Mouse (Mus musculus) CD8-positive naive resting alpha-beta T cell, adult 2 months (primary cell): Measurements from ENCODE around the gene Obsl1.
A peak's percentile ranks its signal among the peaks of the same experiment; 100 is the strongest.

ENCODE experiments used
- DNase-seq, 2 experiments: peaks; one replicate each; pipeline ENCODE4 v3.0.0; 2022; ENCODE audit warnings: low read depth in 2 of 2, low spot score in 2 of 2

Obsl1 gene

DNA sequence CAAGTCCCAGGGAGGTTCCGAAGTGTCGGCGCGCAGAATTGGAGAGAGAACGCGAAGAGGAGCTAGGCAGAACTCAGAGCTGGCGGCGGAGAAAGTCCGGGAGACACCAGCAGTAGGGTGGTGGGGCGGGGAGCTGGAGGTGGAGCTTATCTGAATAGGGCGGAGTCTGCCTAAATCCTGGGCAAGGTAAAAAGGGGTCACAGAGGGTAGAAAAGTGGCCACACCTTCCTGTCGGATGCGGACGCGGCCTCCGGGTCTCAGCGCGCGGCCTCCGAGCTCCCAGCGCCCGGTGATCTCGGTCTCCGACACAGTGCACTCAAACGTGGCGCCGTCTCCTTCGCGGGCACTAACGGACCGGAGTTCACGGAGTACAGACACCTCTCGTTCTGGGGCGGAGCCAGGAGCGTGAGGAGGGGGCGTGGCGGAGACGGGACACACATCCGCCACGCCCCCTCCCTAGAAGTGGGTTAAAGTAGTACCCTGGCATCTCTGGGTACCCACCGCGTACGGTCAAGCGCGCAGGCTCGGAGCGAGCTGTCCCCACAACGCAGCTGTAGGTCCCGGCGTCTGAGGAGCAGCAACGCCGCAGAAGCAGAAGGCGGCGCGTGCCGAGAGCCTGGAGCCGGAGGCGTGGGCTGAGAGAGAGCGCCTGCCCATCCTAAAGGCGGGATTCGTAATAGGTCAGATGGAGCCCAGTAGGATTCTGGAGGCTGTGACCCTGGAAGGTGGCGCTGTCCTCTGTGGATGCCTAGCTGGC is 18.7 kb downstream of the Obsl1 start:
- peak; percentile 40 to 51 for DNase-seq

DNA sequence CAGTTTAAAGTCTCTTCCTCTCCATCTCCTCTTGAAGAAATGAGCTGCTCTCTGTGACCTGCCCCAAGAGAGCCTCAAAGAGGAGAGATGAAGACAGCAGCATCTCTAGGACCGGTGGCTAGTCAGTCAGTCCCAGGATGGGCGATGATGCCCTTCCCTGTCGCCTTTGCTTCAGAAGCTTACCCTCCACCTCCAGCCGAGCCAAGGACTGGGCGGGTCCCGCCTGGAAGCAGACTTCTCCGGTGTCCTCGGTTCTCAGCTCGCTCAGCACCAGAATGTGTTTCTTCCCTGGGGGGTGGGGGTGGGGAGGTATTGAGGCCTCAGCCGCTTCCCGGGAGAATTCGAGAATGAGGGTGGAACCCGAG is 19.2 kb downstream of the Obsl1 start:
- DNase-seq: no peak

DNA sequence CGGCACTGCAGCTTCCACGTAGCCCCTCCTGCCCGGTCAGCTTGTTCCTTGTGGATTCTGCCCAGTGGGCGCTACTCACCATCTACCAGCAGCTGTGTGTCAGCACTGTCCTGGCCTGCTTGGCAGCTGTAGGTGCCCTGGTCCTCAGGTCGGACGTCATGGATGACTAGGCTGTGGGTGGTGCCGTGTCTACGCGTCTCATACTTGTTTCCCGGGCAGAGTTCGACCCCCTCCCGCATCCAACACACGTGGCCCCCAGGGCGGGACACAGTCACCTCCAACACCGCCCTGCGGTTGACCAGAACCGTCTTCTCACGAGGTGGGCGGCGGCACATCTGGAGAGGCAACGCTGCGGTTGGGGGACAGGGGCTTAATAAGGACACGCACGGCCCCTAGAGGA is 19.7 kb downstream of the Obsl1 start:
- DNase-seq: peak in 1 of 2 experiments; percentile 1

DNA sequence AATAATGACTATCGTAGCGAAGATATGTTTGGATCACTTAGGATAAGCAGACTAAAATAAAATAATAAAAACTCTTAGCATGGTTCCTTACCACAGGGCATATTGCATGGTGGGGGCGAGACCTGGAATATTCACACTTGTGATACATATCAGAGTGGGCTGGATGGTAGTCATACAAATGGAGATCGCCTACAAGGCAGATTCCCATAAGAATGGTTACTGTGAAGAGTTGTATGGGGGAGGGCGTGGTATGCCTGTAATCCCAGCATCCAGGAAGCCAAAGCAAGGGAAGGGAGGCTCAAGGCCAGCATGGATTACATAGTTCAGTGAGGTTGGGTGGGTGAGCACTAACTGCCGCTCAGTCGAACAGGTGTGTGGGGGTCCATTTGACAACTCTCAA is 25.5 kb downstream of the Obsl1 start:
- DNase-seq: no peak

DNA sequence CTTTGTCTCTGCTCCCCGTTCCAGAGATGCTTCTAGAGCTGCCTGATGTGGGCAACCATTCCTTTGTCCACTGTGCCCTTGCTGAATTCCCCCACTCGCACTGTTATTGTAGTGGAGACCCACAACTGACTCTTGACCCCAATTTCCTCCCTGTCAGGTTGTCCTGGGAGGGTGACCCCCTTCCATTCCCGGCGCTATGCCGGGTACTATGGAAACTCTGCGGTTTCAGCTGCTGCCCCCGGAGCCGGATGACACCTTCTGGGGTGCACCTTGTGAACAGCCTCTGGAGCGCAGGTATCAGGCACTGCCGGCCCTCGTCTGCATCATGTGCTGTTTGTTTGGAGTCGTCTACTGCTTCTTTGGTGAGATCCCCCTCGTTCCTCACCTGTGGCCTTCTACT is 26.2 kb downstream of the Obsl1 start:
- no peak for DNase-seq

DNA sequence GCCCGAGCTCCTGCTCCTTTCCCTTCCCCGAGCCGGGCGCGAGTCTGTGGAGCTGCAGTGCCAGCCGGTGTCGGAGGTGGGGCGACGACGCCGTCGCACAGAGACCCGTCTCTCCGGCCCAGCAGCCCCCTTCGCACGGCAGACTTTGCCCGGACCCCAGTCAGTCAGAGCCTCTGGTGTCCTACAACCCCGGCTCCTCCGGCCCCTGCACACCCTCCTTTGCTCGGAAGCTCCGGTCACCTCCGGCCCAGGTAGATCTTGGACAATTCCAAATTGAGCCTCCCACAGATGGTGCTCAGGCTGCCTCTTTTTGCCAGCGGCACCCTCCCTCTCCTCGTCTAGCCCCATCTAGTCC is 26.6 kb downstream of the Obsl1 start:
- DNase-seq: no peak

DNA sequence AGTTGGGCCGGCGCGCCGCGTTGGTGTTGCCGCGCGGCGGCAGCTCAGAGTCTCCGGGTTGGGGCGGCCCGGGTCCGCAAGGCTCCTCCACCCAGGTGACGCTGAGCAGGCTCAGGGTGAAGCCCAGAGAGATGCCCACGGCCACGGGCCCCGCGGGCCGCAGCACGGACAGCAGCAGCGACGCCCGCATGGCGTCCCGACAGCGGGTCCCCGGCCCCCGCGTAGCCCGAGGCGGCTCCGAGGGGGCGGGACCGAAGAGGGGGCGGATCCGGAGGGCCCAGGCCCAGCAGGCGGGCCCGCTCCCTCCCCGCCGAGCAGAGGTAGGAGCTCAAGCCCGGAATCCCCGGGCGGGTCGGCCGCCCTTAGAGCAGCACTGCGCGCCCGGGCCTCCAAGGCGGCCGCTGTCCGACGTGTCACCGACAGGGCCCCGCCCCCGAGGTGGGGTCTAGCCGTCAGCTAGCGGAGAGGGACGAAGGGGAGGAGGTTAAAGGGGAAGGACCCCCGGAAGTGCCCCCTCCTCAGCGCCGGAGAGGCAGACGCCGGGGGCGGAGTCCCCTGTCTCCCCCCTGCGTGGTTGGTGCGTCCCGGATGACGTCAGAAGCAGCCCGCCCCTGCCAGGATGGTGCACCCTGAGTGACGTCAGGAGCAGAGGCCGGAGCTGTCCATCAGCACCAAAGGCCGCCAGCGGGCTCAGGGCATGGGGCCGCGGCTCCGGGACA is 27.2 kb downstream of the Obsl1 start, which contains the start of the genes Chpf and Tmem198:
TSS of gene Chpf (minus strand) at position 392 of the 719 bp plus-strand sequence.
TSS of gene Tmem198 (plus strand) at position 617 of the 719 bp plus-strand sequence.
- peak; percentile 93 to 95 for DNase-seq

DNA sequence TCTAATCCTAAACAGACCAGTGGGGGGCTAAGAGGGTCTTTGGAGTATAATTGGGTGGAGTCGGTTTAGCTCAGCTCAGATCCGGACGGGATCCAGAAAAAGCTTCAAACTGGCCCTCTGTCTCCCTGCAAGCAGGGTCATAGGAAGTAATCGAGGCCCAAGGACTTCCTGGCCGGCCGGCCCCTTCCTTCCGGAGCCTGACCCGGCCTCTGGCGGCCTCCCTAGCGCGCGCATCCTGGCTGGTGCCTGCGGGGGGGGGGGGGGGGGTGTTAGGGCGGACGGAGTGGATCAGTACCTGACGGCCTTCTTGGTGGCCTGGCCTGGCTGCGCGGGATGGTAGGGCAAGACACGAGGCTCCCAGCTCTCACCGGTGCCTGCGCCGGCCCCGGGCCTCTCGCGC is 27.8 kb downstream of the Obsl1 start:
- no peak for DNase-seq

DNA sequence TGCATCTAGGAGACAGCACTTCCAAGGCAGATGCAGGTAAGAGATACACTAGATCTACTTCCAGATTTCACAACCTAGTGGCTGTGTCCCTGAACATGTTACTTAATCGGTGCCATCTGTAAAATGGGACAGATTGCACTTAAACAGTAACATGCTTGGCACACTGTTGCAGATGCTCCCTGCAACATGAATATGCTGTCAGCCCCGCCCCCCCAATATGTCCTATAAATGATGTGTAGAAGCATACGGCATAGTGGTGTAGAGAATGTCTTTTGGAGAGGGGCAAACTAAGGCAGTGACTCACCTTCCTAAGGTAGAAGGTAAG is 28.3 kb downstream of the Obsl1 start:
- no peak for DNase-seq

DNA sequence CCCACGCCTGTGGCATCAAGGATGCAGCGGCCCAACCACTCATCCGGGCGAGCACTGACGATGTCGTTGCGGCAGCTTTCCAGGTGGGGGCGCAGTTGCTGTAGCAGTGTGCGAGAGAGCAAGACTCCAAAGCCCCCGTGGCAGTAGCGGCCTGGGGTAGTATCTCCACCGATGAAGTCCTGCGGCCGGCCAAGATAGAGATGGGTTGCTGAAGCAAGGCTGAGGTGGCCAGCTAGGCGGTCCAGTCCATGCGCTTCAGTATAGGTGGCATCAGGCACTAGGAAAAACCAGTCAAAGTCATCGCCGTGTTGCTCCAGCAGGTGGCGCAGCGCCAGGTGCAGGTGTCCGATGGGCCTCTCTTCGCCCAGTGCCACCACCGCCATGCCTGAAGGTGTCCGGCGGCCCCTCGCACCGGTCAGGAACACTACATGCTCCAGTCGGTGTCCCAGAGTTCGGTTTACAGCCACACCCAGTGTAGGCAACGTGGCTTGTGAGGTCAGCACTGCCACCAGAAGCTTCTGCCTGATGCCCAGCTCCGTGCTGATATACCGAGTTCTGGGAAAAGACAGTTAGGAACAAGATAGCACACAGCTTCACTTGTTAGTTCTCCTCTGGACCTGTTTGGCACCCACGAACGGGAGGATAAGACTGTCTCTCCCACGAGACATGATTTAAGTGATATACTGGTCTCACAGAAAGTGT is 28.8 kb downstream of the Obsl1 start:
- DNase-seq: peak; percentile 75 to 80

DNA sequence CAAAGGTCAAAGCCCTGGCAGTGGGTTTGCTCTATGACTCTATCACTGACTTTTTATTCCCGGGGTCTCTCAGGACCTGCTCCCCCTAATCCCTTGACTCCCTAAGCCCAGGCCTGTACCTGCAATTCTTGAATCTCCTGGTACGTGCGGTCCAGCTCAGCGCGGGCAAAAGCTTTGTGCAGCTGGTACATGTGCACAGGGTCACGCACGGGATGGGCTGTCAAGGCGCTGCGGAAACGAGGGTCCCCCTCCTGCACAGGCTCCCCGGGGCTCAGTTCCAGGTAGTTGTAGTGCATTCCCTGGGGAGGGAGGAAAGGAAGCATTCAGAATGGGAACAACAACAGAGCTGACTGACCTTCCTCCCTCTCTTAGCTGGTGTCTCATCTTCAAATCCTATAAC is 29.8 kb downstream of the Obsl1 start:
- no peak for DNase-seq

DNA sequence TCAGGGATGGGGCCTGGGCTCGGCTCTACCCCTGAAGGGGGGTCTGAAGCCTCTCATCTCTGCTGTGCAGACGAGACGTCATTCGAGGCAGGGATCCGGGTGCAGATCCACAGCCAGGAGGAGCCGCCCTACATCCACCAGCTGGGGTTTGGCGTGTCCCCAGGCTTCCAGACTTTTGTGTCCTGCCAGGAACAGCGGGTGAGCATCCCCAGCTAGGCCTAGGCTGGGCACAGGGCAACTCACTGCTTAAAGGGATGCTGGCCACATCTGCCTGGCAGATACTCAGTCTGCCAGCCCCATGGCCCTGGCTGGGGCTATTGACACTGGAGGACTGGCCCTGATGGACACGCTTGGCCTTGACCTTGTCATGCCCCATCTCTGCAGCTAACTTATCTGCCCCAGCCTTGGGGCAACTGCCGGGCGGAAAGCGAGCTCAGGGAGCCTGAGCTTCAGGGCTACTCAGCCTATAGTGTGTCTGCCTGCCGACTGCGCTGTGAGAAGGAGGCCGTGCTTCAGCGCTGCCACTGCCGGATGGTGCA is 36.9 kb downstream of the Obsl1 start:
- no peak for DNase-seq

DNA sequence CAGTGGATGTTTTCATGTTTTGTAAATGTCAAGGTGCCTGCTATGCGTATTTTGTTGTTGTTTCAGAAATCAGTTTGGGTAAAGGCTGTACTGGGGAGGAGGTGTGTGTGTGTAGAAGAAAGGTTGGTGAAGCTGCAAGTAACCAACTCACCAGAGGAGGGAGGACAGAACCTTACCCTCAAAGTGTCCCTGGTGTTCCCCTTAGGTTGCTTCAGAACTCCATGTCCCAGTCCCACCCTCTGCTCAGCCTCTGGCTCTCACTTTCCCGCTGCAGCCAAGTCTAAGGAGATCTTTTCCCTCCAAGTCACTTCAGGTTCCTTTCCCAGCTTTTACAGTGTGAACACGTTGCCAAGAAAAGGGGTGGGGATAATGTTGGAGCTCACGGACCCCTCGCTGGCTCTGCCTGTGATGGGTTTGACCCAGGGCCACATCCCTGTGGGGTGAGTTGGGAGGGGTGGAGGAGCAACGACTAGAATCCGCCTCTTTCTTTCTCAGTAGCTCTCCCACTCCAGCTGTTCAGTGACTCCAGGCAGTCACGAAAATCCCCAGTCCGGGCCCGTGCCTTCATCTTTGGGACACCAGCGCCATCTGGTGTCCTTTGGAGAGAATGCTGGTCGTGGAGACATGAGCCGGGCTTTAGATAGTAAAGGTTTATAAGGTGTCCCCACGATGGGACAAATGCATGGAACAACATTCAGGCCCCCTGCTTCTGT is 38.9 kb downstream of the Obsl1 start:
- peak; percentile 58 to 62 for DNase-seq

DNA sequence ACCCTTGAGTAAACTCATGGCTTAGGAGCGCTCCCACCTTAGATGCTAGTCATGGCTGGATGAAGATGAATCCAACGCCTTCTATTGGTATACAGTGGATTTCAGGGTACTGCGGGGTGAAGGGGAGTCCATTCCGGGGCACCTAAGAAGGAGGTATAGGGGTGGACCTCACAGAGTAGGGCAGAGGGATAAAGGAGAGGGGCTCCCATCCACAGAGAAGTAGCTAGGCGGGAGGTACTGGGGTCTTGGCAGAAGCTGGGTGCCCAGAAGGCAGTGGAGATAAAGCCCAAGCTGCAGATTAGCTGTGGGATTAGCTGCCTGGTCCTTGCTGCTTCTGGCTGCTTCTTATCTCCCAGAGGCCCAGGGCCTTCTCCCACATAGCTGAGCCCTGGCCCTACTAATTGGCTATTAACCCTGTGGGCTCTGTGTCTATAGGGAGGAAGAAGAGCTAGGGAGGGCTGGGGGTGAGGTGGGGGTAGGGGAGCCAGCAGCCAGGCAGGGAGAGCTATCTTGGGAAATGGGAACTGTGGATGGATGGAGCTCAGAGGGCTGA is 42.5 kb downstream of the Obsl1 start:
- DNase-seq: no peak

DNA sequence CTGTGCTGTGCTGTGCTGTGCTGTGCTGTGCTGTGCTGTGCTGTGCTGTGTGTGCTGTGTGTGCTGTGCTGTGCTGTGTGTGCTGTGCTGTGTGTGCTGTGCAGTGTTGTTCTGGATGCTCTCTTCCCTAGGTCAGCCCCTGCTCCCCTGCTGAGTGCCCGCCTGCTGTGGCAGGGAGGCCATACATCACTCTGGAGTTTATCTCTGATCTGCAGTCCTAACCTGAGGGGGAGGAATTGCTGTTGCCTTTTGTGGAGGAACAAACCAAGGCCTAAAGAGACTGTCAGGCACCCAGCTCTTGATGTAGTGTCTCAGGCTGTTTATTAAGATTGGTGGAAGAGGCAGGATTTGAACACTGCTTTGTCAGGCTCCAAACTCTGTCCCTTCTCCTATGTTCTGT is 43.6 kb downstream of the Obsl1 start:
- no peak for DNase-seq

DNA sequence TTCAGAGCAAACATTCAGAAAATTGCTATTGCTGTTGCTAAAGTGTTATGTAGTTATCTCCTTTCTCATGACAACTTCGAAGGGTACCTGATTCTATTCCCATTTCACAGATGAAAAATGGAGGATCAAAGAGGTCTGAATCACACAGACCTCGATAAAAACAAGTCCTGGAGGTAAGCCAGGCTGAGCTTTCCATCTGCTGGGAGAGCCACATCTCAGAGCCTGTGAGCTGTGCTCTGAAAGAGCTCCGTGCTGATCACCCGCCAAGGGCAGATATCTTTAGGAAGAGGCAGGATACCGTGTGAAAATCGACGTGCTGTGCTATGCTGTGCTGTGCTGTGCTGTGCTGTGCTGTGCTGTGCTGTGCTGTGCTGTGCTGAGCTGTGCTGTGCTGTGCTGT is 46.0 kb downstream of the Obsl1 start:
- DNase-seq: no peak

DNA sequence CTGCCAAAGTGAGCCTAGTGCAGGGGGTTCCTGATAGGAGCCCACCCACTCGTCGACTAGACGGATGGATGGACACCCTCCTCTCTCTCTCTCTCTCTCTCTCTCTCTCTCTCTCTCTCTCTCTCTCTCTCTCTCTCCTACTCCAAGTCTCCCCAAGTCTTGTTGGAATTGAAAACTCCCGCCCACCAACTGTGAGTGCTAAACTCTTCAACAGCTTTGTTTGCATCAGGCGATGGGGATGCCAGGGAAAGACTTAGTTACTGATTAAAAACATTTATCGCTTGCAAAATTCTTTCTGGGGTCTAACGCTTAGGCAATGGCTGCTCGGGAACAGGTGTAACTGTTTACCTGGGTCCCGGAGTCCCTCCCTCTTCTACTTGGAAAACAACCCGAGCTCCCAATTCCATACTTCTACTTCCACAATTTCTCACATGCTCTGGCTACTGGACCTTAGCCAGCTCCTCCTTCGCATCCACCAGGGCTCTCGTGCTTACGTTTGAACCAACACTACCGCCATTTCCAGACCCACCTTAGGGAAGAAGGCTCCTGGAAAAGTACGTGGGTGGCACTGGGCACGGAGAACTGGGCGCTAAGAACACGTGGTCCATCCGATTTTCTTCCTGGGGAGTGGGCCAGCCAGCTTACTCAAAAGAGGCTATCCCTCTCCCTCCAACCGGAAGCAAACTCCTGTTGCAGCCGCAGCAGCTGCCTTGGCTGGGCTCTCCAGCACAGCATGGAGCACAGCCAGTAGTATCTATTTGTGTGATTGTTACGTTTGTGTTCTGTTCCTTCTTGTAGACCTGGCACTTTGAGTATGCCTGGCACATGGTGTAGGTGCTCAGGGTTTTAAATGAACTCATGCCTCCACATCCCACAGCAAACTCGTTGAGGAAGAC is 47.2 kb downstream of the Obsl1 start:
- DNase-seq: no peak

DNA sequence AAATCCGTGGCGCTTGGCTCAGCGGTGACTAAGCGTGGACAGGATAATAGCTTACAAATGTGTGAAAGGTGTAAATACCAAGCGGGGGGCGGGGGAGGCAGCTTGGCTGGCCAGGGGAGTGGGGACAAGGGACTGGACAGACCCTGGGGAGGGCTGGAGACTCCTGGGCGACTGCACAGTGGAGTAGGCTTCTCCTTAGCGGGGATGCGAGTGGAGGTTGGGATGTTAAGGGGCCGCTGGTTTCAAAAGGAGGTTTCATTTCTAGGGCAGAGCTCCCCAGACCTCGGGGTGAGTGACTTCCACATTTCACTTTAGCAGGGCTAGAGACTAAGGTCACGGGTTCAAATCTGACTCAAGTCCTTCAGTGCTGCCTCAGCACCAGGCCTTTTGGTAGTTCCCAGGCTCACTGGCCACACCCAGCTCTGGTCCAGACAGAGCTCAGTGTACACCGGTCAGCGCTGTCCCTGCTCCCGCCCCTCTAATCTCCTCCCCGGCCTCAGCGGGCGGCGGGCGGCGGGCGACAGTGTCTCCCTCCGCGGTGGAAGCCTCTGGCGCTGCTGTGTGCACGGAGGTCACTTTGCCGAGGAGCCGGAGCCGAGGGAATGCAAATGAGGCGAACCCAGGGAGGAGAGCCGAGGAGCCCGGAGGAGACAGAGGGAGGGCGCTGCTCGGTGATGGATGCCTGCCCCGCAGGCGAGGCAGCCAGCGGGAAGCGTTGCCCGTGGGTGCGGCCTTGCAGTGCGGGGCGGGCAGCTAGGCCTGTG is 48.0 kb downstream of the Obsl1 start:
- no peak for DNase-seq

DNA sequence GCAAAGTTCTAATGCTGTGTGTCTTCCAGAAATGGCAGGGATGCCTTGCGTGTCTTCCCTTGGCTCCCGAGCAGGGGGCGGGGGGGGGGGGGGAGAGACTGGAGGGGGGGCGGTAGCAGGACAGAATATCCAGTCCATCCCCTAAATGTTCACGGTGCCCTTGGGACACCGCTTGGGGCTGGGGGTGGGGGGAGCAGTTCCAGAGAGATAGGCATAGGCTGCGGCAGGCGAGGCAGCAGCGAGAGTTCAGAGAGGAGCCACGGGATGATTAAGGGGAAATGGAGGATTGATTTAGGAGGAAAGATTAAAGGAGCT is 48.6 kb downstream of the Obsl1 start:
- no peak for DNase-seq
